Mouse (Mus musculus) stomach, embryonic 15.5 days (tissue): ENCODE data around the gene 2310039H08Rik. TPM values are rescaled to one million over a fixed set of nuclear protein-coding genes. Genes with fewer than 3 reads are reported as not detected.
"Not testable (repeated sequence)": the region's sequence is repeated elsewhere in the genome, so short reads cannot be mapped to it uniquely, and the experiment has no call there.

Experiments
- ATAC-seq: fragments of 200-750 bp; cut with Nextera tagmentation; 2 replicates; pipeline ENCODE4 v1.8.0; 2017; ENCODE audit warnings: low read depth, moderate number of reproducible peaks, moderate TSS enrichment; ENCODE audit not compliant: insufficient read depth, low FRiP score
- H3K27ac ChIP-seq: fragments of 300-500 bp; sonication (generic); 2 replicates; pipeline ENCODE4 v1.5.1; 2015; ENCODE audit warnings: mild to moderate bottlenecking, inconsistent platforms
- H3K27me3 ChIP-seq: fragments of 300-500 bp; sonication (generic); replicated peaks from 2 replicates; pipeline ENCODE4 v1.6.1; 2015; ENCODE audit warnings: inconsistent platforms
- H3K36me3 ChIP-seq: fragments of 300-500 bp; sonication (generic); 2 replicates; pipeline ENCODE4 v1.6.1; 2015; ENCODE audit warnings: inconsistent platforms
- H3K4me1 ChIP-seq: fragments of 300-500 bp; sonication (generic); 2 replicates; pipeline ENCODE4 v1.6.1; 2015; ENCODE audit warnings: inconsistent platforms
- H3K4me2 ChIP-seq: fragments of 300-500 bp; sonication (generic); 2 replicates; pipeline ENCODE4 v1.6.1; 2015; ENCODE audit warnings: mild to moderate bottlenecking, inconsistent platforms
- H3K4me3 ChIP-seq: fragments of 300-500 bp; sonication (generic); replicated peaks from 2 replicates; pipeline ENCODE4 v1.5.1; 2015; ENCODE audit warnings: inconsistent platforms
- H3K9ac ChIP-seq: fragments of 300-500 bp; sonication (generic); 2 replicates; pipeline ENCODE4 v1.6.1; 2015; ENCODE audit warnings: inconsistent platforms
- H3K9me3 ChIP-seq: fragments of 300-500 bp; sonication (generic); 2 replicates; pipeline ENCODE4 v1.6.1; 2016; ENCODE audit warnings: inconsistent platforms
- WGBS: fragments of 180-500 bp; shearing (Covaris S2); methylation state at CpG from one replicate; pipeline ENCODE4 v1.1.7; 2015; 5-methylcytosine and 5-hydroxymethylcytosine counted together
- polyA plus RNA-seq: library from polyadenylated mRNA; unstranded; fragments of >200 nt; fragmentation: Nextera tagmentation; extraction: Ambion mirVana; gene quantifications from 2 replicates; pipeline ENCODE4 v1.2.1, GENCODE M21; 2015

2310039H08Rik gene
- polyA plus RNA-seq, 1 experiment from 2014 or later, result 89.3 TPM

- Histone ChIP-seq H3K27me3 (no peaks in the 10 kb centered on the region), H3K9me3 (no peaks in the 10 kb centered on the region), H3K9ac (no peak overlapping the region), H3K36me3 (no peaks in the 10 kb centered on the region), H3K4me2 (no peak overlapping the region), H3K27ac (no peak overlapping the region), H3K4me3 (no peak overlapping the region), H3K4me1 (no peaks in the 10 kb centered on the region)
- WGBS, result 81% methylated on average over 5 of the region's 5 CpGs
- ATAC-seq, result no peak
These were observed 14.5 kb downstream of the 2310039H08Rik start for GRCm38 (mm10) chr17:46786952-46787351.

- H3K4me3 ChIP-seq, H3K4me2 ChIP-seq, H3K27me3 ChIP-seq, H3K9ac ChIP-seq, H3K9me3 ChIP-seq, ATAC-seq, H3K36me3 ChIP-seq, H3K4me1 ChIP-seq, H3K27ac ChIP-seq: not testable (repeated sequence)
- 66% methylated on average over 2 of the region's 2 CpGs for WGBS
These were observed 15.5 kb downstream of the 2310039H08Rik start for GRCm38 (mm10) chr17:46787974-46788373.

GRCm38 (mm10) chr17:46792963-46793362, 20.5 kb downstream of the 2310039H08Rik start:
- no peak overlapping the region for H3K4me2 ChIP-seq
- no peaks in the 10 kb centered on the region for H3K9me3 ChIP-seq
- H3K4me1 ChIP-seq, result no peaks in the 10 kb centered on the region
- ATAC-seq, result no peak
- no peaks in the 10 kb centered on the region for H3K36me3 ChIP-seq
- H3K9ac ChIP-seq, result no peak overlapping the region
- H3K4me3 ChIP-seq, result no peak overlapping the region
- H3K27ac ChIP-seq, result no peak overlapping the region
- WGBS, result 79% methylated on average over 2 of the region's 2 CpGs
- H3K27me3 ChIP-seq, result no peaks in the 10 kb centered on the region

DNA sequence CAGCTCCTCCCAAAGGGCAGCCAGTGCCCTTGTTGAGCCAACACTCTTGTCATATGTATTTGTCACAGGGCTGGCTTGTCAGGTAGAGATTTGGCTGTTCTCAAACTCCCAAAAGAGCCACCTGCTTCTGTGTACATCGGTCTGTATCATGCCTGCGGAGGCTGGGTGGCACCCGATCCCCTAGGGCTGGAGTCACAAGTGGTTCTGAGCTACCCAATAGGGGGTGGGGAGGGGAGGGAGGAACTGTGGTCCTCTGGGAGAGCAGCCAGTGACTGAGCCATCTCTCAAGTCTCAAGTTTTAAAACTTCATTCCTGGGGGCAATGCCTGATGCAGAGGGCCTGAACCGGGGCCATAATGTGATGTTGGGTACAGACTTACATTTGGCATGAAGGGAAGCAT, 24.3 kb downstream of the 2310039H08Rik start:
- no peak for ATAC-seq
- peaks cover 14% of the 10 kb centered on the region; the same call in 1 of the 2 replicates for H3K36me3 ChIP-seq
- 85% methylated on average over 4 of the region's 4 CpGs for WGBS
- no peaks in the 10 kb centered on the region for H3K27me3 ChIP-seq
- no peak overlapping the region for H3K4me3 ChIP-seq
- no peak overlapping the region for H3K9ac ChIP-seq
- H3K27ac ChIP-seq, result no peak overlapping the region
- H3K9me3 ChIP-seq, result no peaks in the 10 kb centered on the region
- no peak overlapping the region for H3K4me2 ChIP-seq
- H3K4me1 ChIP-seq, result no peaks in the 10 kb centered on the region

DNA sequence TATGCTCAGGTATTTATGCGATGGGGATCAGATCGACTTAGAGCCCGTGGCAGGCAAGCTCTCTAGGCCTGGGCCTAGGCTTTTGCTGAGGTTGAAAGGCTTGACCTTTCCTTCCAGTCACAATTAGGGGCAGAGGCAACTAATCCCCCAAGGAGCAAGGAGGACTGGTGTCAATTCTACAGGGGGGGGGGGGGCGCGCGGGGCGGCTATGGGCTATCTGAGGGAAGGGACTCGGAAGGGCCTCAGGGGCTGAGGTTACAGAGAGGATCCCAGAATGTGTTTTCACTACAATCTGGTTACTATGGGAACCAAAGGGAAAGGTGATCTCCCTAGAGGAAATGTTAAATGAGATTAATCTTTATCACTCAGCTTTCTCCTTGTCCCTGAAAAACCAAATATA, 25.0 kb downstream of the 2310039H08Rik start:
- WGBS, result 42% methylated on average over 8 of the region's 8 CpGs
- no peak overlapping the region for H3K4me2 ChIP-seq
- H3K36me3 ChIP-seq, result peaks cover 14% of the 10 kb centered on the region; the same call in 1 of the 2 replicates
- no peaks in the 10 kb centered on the region for H3K4me1 ChIP-seq
- no peak overlapping the region for H3K9ac ChIP-seq
- no peak for ATAC-seq
- no peaks in the 10 kb centered on the region for H3K9me3 ChIP-seq
- no peaks in the 10 kb centered on the region for H3K27me3 ChIP-seq
- H3K4me3 ChIP-seq, result no peak overlapping the region
- no peak overlapping the region for H3K27ac ChIP-seq

DNA sequence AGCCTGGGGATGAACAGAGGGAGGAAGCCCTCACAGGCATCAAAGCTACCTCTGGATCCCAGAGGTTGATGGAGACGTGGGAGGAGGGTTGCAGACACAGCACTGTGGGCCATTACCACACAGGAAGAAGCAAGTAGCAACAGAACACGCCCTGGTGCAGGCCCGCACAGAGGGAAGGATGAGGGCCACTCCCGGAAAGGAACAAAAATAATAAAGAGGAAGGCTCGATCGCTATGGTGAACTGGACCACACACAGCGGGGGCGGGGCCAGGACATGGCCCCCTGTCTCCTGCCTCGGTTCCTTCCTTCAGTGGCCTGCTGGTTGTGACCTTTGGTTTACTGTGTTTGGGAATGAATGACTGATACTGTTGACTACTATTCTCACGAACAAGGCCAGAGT, 27.2 kb downstream of the 2310039H08Rik start:
- WGBS, result 73% methylated on average over 10 of the region's 10 CpGs
- ATAC-seq, result no peak
- no peak overlapping the region for H3K9ac ChIP-seq
- no peaks in the 10 kb centered on the region for H3K27me3 ChIP-seq
- peaks cover 14% of the 10 kb centered on the region; the same call in 1 of the 2 replicates for H3K36me3 ChIP-seq
- H3K9me3 ChIP-seq, result no peaks in the 10 kb centered on the region
- no peak overlapping the region for H3K4me3 ChIP-seq
- H3K27ac ChIP-seq, result no peak overlapping the region
- H3K4me1 ChIP-seq, result no peaks in the 10 kb centered on the region
- no peak overlapping the region for H3K4me2 ChIP-seq

GRCm38 (mm10) chr17:46801761-46802160, 29.3 kb downstream of the 2310039H08Rik start:
- Histone ChIP-seq H3K9ac (no peak overlapping the region), H3K4me1 (no peaks in the 10 kb centered on the region), H3K27me3 (no peaks in the 10 kb centered on the region), H3K4me2 (no peak overlapping the region), H3K36me3 (peaks cover 21% of the 10 kb centered on the region), H3K4me3 (no peak overlapping the region), H3K9me3 (no peaks in the 10 kb centered on the region), H3K27ac (no peak overlapping the region)
- WGBS, result 83% methylated on average over 6 of the region's 6 CpGs
- ATAC-seq, result no peak

- Histone ChIP-seq H3K9ac (no peak overlapping the region), H3K27me3 (no peaks in the 10 kb centered on the region), H3K9me3 (no peaks in the 10 kb centered on the region), H3K36me3 (peaks cover 31% of the 10 kb centered on the region), H3K4me3 (no peak overlapping the region), H3K4me2 (no peak overlapping the region), H3K27ac (no peak overlapping the region), H3K4me1 (no peaks in the 10 kb centered on the region)
- WGBS, result 92% methylated on average over 10 of the region's 10 CpGs
- ATAC-seq, result no peak
These were observed 35.9 kb downstream of the 2310039H08Rik start for GRCm38 (mm10) chr17:46808376-46808775.

DNA sequence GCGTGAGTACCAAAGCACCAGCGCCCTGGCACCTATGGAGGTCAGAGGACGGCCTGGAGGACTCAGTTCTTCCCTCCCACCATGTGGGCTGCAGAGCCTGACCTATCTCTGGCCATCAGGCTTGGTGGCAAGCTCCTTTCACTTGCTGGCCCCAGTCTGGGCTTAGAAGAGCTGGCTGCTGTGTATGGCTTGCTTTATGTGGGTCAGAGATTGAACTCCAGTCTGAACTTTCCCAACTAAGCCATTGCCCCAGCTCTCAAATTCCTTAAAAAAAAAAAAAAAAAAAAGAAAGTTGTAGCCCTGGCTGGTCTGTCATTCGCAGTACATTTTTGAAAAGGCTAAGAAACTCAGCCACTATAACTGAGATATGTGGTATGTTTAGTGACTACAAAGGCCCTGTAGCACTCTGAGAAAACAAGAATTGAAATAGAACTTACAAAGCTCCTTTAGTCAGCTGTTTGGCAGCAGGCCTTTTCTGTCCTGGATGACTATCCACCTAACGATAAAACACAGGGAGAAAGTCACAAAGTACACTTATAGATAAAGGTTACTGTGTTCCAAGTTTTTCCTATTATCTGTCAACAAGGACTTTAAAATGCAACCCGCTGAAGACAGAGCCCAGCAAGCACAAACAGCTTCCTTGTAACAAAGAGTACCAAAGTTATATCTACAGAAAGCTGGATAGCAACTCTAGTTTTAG, 36.8 kb downstream of the 2310039H08Rik start:
- H3K4me3 ChIP-seq, result no peak overlapping the region
- H3K9me3 ChIP-seq, result no peaks in the 10 kb centered on the region
- H3K36me3 ChIP-seq, result peaks cover 31% of the 10 kb centered on the region
- H3K27me3 ChIP-seq, result no peaks in the 10 kb centered on the region
- no peak for ATAC-seq
- no peak overlapping the region for H3K4me2 ChIP-seq
- H3K9ac ChIP-seq, result no peak overlapping the region
- 88% methylated on average over 6 of the region's 6 CpGs for WGBS
- H3K27ac ChIP-seq, result no peak overlapping the region
- H3K4me1 ChIP-seq, result no peaks in the 10 kb centered on the region

DNA sequence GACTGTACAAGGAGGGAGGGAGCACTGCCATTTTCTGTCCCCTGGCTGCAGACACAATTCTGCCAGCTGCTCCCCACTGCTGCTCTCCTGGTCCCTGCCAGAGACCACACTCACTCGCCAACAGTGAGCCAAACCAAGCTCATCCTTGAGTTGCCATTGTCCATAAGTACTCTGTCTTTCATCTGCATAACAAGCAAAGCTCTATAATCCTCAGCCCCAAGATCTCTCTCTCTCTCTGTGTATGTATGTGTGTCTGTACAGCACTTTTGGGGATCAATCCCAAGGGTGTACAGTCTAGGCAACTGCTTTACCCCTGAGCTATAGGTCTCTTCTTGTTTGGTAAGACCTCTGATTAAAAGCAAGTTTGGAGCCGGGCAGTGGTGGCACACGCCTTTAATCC, 38.2 kb downstream of the 2310039H08Rik start:
- 91% methylated on average over 3 of the region's 3 CpGs for WGBS
- no peak for ATAC-seq
- H3K27me3 ChIP-seq, result no peaks in the 10 kb centered on the region

GRCm38 (mm10) chr17:46812442-46812841, 40.0 kb downstream of the 2310039H08Rik start:
- Histone ChIP-seq H3K4me1 (no peaks in the 10 kb centered on the region), H3K4me3 (no peak overlapping the region), H3K27ac (no peak overlapping the region), H3K27me3 (no peaks in the 10 kb centered on the region), H3K36me3 (peaks cover 19% of the 10 kb centered on the region), H3K9ac (no peak overlapping the region), H3K9me3 (no peaks in the 10 kb centered on the region), H3K4me2 (no peak overlapping the region)
- no peak for ATAC-seq
- 78% methylated on average over 1 of the region's 1 CpGs for WGBS

More for the DNA sequence above, 38.2 kb downstream of the 2310039H08Rik start:
- no peak overlapping the region for H3K9ac ChIP-seq
- H3K4me2 ChIP-seq, result no peak overlapping the region
- H3K4me3 ChIP-seq, result no peak overlapping the region
- H3K4me1 ChIP-seq, result no peaks in the 10 kb centered on the region
- no peak overlapping the region for H3K27ac ChIP-seq
- H3K36me3 ChIP-seq, result peaks cover 31% of the 10 kb centered on the region
- no peaks in the 10 kb centered on the region for H3K9me3 ChIP-seq

DNA sequence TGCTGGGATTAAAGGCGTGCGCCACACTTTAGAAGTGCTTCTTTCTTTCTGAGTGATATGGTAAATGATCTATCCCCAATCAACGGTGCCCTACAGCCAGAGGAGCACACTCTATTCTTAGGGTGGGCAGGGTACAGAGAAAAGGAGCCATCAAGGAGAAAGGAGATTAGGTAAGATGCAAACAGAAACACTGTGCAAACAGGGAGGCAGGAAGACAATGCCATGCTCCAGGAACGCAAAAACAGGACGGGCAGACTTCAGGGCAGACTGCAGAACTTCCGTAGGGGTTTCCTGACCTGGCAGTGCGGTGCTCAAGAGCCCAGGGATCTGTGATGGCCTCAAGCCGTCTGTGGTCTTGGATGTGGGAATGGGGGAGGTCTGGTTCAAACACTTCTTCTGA, 41.2 kb downstream of the 2310039H08Rik start:
- Histone ChIP-seq H3K4me1 (no peaks in the 10 kb centered on the region), H3K9me3 (no peaks in the 10 kb centered on the region), H3K4me3 (no peak overlapping the region), H3K9ac (no peak overlapping the region), H3K4me2 (no peak overlapping the region), H3K27ac (no peak overlapping the region), H3K27me3 (no peaks in the 10 kb centered on the region), H3K36me3 (peaks cover 13% of the 10 kb centered on the region; the same call in 1 of the 2 replicates)
- no peak for ATAC-seq
- WGBS, result 77% methylated on average over 8 of the region's 8 CpGs

GRCm38 (mm10) chr17:46814497-46814896, 42.1 kb downstream of the 2310039H08Rik start:
- H3K4me1 ChIP-seq, result no peaks in the 10 kb centered on the region
- WGBS, result 94% methylated on average over 6 of the region's 6 CpGs

More at GRCm38 (mm10) chr17:46814497-46814896, 42.1 kb downstream of the 2310039H08Rik start:
- peaks cover 12% of the 10 kb centered on the region; the same call in 1 of the 2 replicates for H3K36me3 ChIP-seq
- no peak overlapping the region for H3K4me2 ChIP-seq
- no peaks in the 10 kb centered on the region for H3K9me3 ChIP-seq
- H3K27me3 ChIP-seq, result no peaks in the 10 kb centered on the region
- ATAC-seq, result no peak
- no peak overlapping the region for H3K27ac ChIP-seq
- no peak overlapping the region for H3K9ac ChIP-seq
- H3K4me3 ChIP-seq, result no peak overlapping the region
